Mouse (Mus musculus) gastrocnemius, adult 2 months (tissue): ENCODE data around the gene Celf5. TPM values are rescaled to one million over a fixed set of nuclear protein-coding genes. Genes with fewer than 3 reads are reported as not detected.

Source experiments
- DNase-seq: peaks from one replicate; pipeline ENCODE4 v3.0.0; 2022
- H3K27ac ChIP-seq: fragments of 200-600 bp; 2 replicates; pipeline ENCODE4 v1.8.1; 2022; ENCODE audit warnings: mild to moderate bottlenecking
- H3K4me3 ChIP-seq: fragments of 200-600 bp; 2 replicates; pipeline ENCODE4 v1.8.1; 2022; ENCODE audit warnings: mild to moderate bottlenecking, moderate library complexity
- CTCF ChIP-seq: fragments of 200-600 bp; IDR thresholded peaks from 2 replicates; pipeline ENCODE4 v1.8.1; 2022; ENCODE audit warnings: antibody characterized with exemption, mild to moderate bottlenecking, moderate library complexity
- intact Hi-C: fragments of 180-260 bp; cut with DNase I; formaldehyde crosslinking; loops from one replicate; pipeline ENCODE4 v1.15.1; 2025
- total RNA-seq, 2 experiments: library from RNA; stranded (reverse); gene quantifications; 2 replicates each; pipeline ENCODE4 v1.2.3; 2021

The Celf5 gene
- total RNA-seq, 2 experiments from 2014 or later = 0.17 TPM; not detected in 1

DNA sequence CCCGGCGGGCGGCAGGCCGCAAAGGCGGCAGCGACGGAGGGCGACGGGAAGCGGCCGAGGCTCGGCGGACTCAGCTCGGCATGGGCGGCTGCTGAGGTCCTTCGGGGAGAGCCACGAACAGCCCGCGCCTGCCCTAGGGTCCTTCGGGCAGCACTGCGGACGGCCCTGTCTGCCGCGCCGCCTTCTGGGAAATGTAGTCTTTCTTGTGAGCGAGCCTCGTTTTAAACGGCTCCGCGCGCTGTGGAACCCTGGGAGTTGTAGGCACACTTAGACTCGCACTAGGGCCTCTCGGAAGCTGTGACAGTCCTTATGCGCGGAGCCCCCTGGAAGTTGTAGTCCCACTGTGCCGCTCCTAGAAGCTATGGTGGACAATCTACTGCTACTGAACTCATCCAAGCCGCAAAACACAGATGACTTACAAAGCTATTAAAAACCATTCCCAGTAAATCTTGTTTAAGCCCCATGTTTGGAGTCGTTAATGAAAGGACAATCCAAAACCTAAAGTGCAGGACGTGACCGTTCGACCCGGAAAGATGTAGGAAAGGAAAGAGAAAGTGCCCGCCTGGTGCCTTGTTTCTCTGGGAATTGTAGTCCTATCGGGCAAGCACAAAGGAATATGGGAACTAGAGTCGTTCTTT, 13.9 kb upstream of the Celf5 start, which contains the start of gene Ncln:
TSS of gene Ncln (minus strand) at position 129 of the 638 bp plus-strand sequence.
- intact Hi-C loops = loop anchor here (5.0 kb wide), 1 partner anchor 46 kb away; no protein-coding TSS in a partner anchor
- TF ChIP-seq CTCF = no peak
- Histone ChIP-seq H3K27ac (peak within 1 kb of the TSS; percentile 95), H3K4me3 (peak within 1 kb of the TSS; percentile 91)
- DNase-seq = peak; percentile 98

DNA sequence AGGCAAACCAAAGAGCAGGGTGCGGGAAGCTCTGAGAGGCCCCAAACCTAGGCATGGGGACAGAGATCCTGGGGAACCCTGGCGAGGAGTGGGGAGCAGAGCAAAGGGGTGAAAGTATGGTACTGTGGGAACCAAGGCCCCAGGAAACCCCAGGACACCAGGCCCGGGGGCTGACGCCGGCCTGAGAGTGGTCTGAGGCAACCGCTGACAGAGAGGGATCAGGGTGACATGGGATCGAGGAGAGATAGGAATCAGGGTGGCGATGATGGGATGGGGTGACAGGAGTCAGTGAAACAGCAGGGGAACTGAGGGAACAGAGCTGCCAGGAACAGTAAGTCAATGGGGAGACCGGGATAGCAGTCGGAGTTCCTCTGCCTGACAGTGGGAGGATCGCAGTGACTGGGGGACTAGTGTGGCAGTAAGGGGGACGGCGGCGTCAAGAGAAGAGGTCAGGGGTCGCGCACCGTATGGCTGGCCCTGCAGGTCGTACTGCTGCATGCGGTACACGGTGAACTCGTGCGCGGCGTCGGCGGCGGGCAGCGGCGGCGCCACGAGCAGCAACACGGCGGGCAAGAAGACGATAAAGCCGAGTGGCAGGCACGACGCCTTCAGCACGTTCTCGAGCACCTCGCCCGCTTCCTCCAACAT, 13.2 kb upstream of the Celf5 start:
- Histone ChIP-seq H3K27ac (peak overlapping the region; percentile 95), H3K4me3 (peak overlapping the region; percentile 91)
- TF ChIP-seq CTCF = no peak
- intact Hi-C loops = loop anchor here (5.0 kb wide), 1 partner anchor 47 kb away; no protein-coding TSS in a partner anchor
- no peak for DNase-seq

DNA sequence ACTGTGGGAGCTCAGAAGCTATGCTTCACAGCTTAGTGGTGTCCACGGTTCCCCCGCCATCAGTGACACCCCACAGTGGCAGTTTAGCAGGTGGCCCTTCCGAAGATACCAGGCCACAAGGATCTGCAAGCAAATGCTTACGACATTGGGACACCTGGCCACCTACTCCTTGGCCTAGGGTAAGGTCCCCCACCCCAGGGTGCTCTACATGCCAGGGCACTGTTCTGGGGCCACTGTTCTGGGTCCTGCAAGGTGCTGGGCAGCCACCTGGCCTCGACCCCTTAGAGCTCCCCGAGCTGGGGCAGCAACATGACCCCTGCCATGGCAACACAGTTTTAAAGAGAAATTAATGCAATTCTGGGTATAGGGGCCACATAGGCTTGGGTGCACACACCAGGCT, 12.6 kb upstream of the Celf5 start:
- intact Hi-C loops = loop anchor here (5.0 kb wide), 1 partner anchor 47 kb away; no protein-coding TSS in a partner anchor
- Histone ChIP-seq H3K27ac (peak overlapping the region; percentile 95), H3K4me3 (peak overlapping the region; percentile 91)
- DNase-seq = no peak
- TF ChIP-seq CTCF = no peak

DNA sequence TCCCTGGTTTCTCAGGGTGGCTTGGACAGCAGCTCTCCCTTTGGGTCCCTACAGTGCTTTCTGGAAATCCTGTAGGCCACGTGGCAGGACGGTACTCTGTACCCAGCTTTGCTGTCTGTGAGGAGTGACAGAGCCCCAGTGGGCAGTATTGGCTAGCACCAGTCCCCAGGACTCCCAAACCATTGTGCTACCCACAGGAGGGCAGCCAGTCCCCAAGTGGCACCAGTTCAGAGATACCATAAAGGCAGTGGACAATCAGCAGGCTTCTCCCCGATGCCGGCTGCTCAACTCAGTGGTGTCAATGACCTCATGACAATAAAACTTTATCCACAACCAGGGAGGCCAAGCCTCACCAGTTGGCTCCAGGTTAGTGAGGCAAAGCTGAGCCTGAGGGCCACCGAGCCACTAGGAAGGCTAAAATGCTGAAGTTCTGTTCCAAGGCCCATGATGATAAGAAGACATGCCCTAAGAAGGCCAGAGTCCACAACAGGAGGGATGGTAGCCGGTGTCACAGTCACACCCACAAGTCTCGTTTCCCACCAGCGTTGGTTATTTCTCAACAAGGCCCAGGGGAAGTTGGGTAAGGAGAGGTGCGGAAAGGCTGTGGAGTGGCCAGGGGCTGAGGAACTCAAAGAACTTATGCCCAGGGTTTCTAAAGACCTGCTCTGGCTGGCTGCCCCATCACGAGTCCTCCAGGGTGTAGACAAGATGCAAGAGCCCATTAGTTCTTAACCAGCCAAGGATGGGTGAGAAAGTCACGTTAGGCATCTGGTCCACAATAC, 11.9 kb upstream of the Celf5 start:
- intact Hi-C loops = loop anchor here (5.0 kb wide), 1 partner anchor 48 kb away; no protein-coding TSS in a partner anchor
- no peak for DNase-seq
- Histone ChIP-seq H3K27ac (no peak overlapping the region), H3K4me3 (peak overlapping the region; percentile 91)
- no peak for TF ChIP-seq CTCF

DNA sequence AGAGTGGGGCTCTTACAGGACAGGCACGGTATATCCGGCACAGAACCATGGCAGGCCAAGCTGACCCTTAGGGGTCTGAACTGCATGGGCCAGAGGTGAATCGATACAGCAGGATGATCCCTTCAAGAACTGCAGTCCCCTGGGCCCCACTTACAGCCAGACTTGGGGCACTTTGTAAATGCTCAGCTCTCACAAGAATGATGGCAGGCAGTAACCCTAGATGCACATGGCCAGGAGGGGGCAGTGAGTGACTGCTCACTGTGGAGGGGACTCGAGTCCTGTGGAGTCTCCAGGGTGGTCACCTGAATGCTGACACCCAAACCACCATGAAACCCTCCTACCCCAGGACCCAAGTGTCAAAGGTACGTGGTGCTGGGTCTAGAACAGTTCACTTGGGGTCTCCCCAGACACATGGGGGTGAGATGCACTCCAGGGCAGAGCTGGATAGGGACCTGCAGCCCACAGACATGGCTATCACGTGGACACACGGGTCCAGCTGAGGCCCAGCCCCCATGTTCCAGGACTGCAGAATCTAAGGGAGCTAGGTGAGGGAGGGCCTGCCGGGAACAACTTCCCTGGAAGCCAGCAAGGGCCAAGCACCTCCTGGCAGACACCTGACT, 11.2 kb upstream of the Celf5 start:
- TF ChIP-seq CTCF = peak; percentile 12; the same call in 1 of the 2 replicates
- Histone ChIP-seq H3K27ac (no peak overlapping the region), H3K4me3 (no peak overlapping the region)
- no peak for DNase-seq
- intact Hi-C loops = no loop called here

DNA sequence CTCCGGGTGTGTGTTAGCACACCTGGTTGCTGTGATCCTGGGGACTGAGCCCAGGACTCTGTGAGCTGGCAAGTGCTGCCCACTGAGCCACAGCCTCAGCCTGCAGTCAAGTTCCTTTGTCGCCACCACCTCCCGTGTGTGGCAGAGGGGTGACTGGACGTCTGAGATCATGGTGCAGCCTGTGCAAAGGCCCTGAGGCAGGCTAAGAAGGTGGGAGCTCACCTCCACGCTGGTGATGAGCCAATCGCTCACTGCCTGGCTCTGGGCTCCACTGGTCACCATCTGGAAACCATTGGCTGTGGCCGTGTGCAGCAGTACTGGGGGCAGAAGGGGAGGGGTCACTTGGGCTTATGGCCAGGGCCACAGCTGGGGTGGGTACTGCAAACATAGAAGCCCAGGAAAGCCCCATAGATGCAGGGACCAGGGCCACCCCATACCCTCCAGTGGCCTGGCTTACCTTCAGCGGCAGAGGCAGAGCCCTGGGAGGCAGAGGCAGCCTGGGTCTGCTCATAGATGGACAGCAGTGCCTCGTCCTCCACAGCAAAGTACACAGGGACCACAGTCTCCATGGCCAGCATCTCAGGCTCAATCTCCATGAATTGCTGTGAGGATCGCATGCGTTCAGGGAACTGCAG, 10.2 kb upstream of the Celf5 start:
- intact Hi-C loops = no loop called here
- DNase-seq = no peak
- Histone ChIP-seq H3K27ac (no peak overlapping the region), H3K4me3 (no peak overlapping the region)
- no peak for TF ChIP-seq CTCF

DNA sequence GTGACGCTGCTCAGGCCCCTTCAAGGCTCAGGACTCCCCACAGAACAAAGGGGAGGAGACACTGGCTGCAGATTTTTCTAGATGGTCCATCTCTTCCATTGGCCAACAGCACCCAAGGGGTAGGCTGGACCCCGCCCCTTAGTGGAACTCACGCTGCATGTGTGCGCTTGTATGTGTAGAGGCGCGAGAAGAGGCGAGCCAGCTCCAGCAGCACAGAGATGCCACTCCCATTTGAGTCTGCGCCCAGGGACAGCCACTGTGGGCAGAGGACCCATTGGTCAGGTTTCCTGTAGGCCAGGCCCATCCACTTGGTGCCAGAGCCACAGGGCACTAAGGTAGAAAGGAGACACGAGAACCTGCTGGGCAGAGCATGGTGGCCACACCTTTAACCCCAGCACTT, 8.5 kb upstream of the Celf5 start:
- intact Hi-C loops = no loop called here
- DNase-seq = no peak
- no peak for TF ChIP-seq CTCF
- H3K4me3 ChIP-seq = no peak overlapping the region
- H3K27ac ChIP-seq = no peak overlapping the region

DNA sequence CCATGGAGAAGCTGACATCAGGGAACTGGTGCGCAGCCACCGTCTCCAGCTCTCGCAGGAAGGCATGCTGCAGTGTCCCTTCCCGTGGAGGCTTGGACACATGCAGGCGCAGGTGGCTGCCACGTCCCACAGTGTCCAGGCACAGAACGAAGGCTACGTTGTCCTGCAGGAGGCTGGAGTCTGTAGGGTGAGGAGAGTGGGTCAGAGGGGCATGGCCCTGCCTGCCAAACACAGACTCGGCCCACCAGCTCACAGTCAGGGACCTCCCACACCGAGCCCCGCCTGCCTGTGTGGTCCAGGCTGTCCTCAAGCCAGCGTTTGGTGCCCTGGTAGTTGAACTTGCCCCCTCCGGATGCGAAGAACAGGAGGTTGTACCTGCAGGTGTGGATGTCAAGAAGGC, 7.4 kb upstream of the Celf5 start:
- Histone ChIP-seq H3K27ac (no peak overlapping the region), H3K4me3 (no peak overlapping the region)
- DNase-seq = no peak
- intact Hi-C loops = no loop called here
- no peak for TF ChIP-seq CTCF

DNA sequence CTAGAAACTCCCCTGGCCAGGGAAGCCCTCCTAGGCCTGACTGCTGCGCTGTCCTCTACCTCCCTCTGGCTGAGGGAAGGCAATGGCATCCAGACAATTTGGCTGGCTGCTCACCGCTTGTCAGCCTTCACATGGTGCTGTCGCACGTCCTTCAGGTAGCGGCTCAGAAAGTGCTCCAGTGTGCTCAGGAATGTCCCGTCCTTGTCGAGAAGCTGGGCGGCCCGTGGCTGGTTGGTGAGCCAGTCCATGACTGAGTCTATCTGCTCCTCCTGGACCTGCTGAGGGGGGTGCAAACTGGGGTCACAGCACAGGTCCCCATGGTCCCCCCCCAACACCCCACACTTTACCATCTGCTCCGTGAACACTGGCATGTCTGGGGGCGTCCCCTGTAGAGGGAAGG, 5.6 kb upstream of the Celf5 start:
- no peak overlapping the region for H3K4me3 ChIP-seq
- H3K27ac ChIP-seq = no peak overlapping the region
- intact Hi-C loops = no loop called here
- no peak for TF ChIP-seq CTCF
- DNase-seq = no peak

DNA sequence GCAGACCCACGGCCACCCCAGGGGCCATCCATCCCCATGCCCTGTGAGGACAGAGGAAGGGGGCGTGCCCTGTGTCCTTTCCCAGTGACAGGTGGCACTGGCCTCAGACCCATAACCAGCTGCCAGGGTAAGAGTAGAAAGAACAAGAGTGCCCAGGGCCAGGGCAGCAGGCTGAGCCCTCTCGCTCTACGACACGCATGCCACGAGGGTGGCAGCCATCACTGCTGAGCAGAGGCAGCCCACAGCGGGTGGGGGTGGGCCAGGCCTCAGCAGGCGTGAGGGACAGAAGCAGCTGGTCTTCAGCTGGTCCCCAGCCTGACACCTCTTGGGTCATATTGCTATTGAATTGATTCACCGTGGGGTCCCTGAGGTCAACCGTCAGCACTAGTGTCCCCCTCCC, 4.0 kb upstream of the Celf5 start:
- intact Hi-C loops = no loop called here
- DNase-seq = no peak
- no peak for TF ChIP-seq CTCF
- no peak overlapping the region for H3K27ac ChIP-seq
- no peak overlapping the region for H3K4me3 ChIP-seq

DNA sequence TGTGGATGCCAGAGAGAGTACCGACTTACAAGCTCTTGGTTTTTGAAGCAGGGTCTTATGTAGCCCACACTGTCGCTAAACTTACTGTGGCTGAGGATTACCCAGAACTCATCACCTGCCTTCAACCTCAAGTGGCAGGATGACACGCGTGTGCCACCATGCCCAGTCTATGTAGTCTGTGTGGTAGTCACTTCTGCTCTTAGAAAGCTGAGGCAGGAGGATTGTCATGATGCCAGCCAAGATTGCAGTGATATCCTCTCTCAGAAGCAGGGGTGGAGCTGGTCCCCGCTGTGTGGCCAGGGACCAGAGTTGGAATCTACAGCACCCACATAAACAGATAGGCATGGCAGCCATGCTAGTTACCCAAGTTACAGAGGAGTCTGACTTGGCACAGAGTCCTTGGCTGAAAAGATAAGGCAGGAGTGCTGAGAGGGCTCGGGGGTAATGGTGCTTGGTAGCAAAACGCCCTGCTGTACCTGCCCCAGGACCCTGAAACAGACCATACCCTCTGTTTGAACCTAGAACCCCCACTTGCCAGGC, 3.0 kb upstream of the Celf5 start:
- no peak for TF ChIP-seq CTCF
- H3K27ac ChIP-seq = no peak overlapping the region
- H3K4me3 ChIP-seq = no peak overlapping the region
- no peak for DNase-seq
- intact Hi-C loops = no loop called here

DNA sequence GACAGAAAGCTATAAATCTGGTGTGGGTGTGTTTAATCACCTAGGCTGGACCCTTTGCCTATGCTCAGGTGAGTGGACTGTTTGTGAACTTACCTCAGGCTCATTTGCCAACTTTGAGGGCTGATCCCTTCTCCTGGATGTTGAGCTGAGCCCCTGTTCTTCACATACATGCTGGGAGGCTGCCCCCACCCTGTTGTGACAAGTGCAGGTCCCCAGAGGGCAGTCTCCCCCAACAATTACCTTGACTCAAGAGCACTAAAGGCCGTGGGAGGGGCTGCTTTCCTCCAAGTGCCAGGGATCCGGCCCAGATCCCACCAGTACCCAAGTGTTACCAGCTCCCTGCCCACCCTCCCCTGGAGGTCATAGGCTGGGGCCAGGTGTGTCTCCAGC, 2.5 kb upstream of the Celf5 start:
- intact Hi-C loops = no loop called here
- peak; percentile 16; the same call in 1 of the 2 replicates for TF ChIP-seq CTCF
- Histone ChIP-seq H3K4me3 (no peak overlapping the region), H3K27ac (no peak overlapping the region)
- DNase-seq = no peak
